Mouse (Mus musculus) cerebellum, postnatal 10 days (tissue): ENCODE measurements around the gene Htr1f.

Experiments used
- DNase-seq, 2 experiments: peaks; one replicate each; pipeline ENCODE4 v3.0.0; 2021; ENCODE audit warnings: mixed read lengths in 2 of 2

Gene Htr1f

DNA sequence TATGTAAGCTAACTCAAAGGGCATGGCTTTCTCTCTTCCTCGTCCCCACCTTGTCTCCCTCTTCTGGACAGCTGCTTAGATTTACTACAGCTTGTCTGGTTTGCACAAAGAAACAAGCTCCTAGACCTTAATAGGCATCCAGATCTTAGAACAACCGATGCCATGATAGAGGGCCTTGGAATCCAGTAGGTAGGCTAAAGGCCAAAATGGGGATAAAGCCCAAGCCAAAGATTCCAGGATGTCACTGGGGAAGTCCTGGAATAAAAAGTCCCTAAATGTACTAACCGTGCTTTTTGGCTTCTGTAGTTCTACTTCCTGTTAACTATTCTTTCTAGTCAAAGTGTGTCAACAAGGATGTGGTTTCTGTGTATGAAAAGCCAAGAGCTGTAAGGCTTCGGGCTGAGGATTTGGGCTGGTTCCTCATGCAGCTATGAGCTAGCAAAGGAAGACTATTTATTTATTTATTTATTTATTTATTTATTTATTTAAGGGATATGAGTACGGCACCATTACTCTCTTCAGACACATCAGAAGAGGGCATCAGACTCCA is 163.9 kb downstream of the Htr1f start:
- DNase-seq: no peak

DNA sequence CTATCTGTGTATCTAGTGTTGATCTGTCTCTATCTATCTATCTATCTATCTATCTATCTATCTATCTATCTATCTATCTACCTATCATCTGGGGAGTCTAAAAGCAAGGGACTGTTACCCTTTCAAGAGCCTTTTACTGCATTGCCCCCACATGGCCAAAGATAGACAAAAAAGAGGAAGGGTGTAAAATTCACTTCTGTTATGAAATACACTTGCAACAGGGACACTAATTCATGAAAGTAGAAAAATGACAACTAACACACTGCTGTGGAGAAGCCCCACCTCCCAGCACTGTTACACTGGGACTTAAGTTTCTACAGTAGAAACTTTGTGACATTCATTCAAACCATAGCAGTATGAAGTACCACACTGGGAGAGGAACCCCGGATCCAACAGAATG is 170.9 kb downstream of the Htr1f start:
- DNase-seq: no peak

DNA sequence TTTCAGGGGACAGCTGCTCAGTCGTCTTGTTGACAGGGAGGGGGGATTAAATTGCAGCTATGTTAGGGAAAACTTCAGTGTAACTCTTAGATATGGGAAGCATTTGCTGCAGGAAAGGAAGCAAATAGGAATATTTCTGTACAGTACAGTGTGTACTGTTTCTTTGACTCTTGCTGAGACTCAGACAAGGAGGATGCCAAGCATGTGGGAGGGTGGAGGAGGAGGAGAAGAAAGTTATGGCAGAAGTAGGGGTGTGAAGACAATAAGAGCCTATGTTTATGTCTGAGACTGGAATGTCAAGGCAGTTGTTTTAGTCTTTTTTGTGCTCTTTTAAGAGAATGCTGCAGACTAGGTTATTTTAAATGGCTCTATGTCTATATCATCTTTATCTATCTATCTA is 171.6 kb downstream of the Htr1f start:
- no peak for DNase-seq

DNA sequence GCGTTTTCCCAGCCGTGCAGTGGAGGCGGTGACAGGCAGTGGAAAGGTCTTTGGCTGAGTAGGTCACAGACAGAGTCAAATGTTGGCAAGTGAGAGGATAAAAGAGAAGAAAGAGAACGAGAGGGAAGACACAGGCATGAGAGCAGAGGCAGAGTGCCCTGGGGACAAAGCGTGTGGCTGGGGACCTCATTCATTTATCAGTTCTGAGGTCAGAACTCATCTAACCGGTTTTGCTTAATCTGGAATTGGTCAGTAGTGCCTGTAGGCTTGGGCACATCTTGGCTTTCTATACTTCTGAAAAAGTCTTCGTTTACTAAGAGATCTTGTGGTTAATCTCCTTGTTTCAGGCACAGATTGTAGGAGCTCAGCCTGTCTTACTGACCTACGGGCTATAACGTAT is 182.2 kb downstream of the Htr1f start:
- DNase-seq: no peak

DNA sequence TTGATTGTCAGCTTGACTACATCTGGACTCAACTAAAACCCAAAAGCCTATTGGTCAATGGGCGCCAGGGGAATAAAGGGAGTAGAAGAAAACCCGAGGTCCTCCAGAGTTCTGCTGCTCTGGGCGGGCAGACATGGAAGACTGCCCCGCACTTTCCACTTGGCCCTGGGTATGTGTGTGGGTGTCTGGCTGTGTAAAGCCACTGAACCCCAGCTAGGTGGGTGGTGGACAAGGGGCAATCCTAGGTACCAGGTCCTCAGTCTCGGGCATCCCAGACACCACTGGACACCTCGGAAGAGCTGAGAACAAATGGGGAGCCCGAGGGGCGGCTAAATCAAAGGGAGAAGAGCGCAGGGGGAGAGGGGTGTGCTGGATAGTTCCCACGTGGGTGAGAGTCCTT is 196.9 kb downstream of the Htr1f start:
- DNase-seq: no peak

DNA sequence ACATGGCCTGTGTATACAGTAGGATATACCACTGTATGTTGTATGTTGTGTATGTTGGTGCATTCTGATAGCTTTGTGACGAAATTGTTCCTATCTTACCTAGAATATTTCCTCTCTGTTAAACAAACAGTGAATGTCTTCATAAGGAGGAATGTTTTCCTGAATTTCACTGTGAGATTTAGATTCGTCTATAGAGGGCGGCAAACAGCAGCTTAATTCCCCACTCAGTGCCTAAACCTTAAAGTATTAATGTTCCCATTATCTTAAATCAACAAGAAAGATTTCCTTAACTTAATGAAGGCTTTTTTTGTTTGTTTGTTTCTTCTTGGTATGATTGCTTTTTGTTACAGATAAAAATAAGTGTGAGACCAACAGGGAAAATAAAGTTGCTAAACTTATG is 198.5 kb downstream of the Htr1f start:
- DNase-seq: peak; percentile 12 to 27

DNA sequence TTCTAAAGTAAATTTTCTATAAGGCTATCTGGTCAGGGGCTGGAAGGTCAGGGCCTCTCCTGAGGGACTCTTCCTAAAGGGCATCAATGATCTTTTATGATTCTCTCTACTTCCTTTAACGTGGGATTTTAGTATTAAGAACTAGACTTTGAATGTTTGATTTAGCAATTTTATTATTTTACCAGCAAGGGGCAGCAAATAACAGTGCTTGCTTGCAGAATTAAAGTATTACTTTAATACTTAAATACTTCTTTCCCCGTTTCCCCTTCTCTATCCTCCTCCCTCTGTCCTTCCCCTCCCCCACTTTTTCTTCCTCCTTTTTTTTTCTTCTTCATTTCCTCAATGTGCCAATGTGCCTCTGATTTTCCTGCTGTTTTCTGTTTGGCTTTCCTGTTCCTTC is 202.3 kb downstream of the Htr1f start:
- DNase-seq: no peak

DNA sequence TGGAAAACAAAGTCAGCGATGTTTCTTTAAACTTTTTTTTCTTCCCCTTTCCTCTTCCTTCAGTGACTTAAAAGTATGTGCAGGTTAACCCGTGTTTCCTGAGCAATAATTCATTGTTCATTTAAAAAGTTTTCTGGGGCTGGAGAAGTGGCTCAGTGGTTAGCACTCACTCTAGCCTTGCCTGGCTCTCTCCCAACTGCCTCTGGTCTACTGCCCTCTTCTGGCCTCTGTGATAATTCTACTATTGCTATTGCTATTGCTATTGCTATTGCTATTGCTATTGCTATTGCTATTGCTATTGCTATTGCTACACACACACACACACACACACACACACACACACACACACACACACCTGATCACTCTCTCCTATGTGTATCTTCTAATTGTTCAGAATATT is 206.6 kb downstream of the Htr1f start:
- DNase-seq: peak; percentile 15 to 22

DNA sequence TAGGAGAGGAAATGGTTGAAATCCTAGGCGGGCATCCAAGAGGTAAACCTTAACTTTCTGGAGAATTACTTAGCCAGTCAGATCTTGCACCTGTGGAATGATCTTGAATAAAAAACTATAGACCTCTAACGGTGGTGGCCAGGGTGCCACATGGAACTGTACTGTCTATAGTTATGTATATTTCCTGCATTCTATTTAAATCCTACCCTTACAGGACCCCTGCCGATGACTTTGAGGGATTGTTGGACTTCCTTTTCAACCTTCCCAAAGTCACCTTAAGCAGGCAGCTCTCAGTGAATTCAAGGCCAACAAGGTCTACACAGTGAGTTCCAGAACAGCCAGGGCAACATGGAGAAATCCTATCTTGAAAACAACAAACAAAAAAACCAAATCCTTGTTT is 216.2 kb downstream of the Htr1f start:
- no peak for DNase-seq

DNA sequence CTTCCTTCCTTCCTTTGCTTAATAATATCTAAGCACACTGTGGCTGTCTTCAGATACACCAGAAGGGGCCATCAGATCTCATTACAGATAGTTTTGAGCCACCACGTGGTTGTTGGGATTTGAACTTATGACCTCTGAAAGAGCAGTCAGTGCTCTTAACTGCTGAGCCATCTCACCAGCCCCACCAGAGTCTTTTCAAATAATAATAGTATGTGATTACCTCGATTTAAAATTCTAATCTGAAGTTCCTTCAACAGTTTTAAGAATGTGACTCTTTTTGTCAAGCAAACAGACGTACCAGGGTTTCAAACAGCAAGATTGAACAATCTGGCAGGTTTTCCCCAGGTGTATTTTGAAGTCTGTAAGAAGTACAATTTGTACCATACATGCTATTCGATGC is 220.1 kb downstream of the Htr1f start:
- DNase-seq: no peak

DNA sequence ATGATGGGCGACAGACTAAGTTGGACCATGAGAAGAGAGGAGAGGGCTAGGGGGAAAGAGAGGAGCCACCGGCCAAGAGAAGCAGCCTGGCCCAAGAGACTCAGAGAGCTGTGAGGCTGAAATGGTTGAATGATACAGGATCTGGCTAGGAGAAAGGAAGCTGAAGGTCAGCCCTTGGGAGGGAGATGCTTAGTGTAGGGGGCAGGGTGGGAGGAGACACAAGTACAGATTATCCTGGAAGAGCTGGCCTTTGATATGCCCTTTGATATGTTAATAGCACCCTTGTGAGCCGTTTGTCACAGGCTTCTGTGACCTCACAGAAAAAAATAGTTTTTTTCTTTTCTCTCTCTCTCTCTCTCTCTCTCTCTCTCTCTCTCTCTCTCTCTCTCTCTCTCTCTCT is 220.5 kb downstream of the Htr1f start:
- DNase-seq: no peak

DNA sequence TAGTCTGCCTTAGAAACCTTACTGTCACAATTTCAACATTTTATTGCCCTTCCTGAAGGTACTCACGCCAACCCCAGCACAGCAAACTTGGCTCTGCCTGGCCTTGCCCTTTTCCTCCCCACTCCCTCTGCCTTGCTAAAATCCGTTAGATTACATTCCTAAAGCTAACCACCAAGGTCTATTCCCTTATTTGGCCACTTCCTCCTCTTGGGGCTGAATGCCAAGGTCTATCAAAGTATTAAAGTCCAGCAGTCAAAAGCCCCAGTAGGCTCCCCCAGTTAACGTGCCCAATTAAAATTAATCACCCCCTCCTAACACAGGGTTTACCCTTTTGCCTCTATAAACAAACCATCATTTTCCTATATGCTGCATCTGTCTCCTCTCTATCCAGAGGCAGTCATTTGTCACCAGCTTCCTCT is 221.2 kb downstream of the Htr1f start:
- DNase-seq: no peak

DNA sequence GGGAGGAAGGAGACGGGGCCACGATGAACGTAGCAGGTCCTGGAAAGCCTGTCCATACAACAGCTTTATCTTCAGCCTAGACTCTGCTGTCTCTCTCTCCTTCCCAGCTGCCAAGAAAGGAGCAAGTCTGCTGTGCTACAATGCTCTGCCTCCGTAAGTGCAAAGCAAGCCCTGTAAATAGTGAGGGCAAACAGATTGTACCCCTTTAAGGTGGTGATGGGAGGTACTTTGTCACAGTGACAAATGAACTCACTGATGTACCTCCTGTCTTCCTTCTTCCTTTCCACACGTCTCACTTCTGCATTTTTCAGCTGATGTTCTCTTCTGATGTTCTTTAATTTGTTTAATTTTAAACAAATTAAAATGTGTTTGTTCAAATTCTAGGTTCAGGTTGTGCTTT is 221.8 kb downstream of the Htr1f start:
- DNase-seq: no peak

DNA sequence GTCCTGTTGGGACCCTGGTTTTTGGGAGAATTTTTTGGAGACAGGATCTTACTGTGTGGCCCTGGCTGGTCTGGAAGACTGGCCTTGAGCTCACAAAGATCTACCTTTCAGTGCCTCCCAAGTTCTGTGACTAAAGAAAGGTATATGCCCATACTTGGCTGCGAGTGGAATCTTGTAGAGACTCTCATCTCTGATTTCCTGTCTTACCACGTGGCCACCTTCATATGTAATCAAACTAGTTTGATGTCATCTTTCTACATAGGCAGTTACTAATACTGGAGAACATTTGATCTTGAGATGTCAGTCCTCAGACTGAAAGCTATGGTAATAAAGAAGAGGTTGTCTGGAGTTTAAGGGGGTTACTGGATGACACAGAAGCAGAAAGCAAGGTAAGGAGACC is 224.2 kb downstream of the Htr1f start:
- no peak for DNase-seq

DNA sequence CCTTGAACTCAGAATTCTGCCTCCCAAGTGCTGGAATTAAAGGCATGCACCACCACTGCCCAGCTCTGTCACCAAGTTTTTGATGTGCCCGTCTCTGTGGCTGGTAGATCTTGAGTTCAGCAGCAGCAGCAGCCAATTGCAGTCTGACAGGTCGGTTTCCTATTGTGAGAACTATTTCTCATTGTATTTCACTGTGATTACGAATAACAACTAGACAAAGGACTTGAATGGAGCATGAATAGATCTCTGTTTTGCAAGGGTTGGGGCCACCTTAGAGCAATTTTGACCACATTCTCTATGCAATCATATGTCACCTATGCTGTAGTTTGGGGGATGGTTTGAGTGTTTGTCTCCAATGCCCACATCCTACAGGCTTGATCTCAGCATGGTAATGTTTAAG is 224.7 kb downstream of the Htr1f start:
- DNase-seq: no peak

DNA sequence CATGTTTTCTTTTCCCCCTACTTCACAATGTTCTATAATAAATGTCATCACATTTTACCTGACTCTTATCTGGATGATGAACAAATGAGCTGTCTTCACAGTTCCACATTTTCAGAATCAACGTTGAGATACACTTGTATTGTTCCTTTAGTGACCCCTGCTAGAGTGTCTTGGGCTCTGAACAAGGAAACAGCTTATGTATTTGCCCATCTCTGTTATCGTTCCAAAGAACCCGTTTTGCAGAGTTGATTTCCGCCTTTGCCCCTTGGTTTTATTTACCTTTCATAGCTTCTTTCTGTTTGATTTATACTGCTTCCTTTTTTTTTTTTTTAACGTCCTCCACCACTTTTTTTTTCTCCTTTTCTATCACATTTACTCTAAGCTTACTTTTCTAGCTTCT is 225.9 kb downstream of the Htr1f start:
- no peak for DNase-seq

DNA sequence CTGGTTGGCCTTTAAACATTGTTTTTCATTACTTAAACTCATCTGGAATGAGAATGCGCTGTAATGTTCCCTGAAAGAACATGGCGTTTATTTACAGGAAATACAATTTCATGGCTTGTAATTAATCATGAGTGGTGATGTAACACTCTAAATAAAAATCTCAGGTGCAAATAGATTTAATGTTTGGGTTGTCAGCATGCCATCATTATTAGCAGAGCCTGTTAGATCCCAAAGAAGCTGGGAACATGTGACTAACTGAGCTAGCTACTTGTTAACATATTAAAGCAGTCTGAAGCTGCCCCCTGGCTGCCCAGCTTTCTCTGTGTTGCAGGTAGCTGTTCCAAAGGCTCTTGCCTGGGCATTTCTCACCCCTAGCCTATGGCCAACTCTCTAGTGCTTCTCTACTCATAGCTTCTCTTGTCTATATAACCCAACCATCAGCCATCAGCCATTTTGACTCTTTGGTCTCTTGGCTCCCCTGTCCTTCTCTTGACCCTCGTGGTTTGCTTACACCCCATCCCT is 227.0 kb downstream of the Htr1f start:
- DNase-seq: no peak

DNA sequence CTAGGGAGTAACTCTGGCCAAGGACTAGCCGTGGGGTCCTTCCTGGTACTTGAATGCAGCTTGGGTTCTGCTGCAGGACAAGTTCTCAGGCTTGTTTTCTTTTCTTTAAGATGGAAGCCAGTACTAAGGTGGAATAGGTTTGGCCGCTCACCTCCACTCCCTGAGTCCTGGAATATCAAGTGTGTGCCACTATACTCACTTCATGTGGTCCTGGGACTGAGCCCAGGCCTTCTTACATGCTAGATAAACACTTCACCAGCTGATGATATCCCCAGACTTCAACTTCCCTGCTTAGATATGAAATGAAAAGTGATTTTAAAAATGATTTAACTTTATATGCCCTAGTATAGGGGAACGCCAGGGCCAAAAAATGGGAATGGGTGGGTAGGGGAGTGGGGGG is 228.3 kb downstream of the Htr1f start:
- DNase-seq: no peak

DNA sequence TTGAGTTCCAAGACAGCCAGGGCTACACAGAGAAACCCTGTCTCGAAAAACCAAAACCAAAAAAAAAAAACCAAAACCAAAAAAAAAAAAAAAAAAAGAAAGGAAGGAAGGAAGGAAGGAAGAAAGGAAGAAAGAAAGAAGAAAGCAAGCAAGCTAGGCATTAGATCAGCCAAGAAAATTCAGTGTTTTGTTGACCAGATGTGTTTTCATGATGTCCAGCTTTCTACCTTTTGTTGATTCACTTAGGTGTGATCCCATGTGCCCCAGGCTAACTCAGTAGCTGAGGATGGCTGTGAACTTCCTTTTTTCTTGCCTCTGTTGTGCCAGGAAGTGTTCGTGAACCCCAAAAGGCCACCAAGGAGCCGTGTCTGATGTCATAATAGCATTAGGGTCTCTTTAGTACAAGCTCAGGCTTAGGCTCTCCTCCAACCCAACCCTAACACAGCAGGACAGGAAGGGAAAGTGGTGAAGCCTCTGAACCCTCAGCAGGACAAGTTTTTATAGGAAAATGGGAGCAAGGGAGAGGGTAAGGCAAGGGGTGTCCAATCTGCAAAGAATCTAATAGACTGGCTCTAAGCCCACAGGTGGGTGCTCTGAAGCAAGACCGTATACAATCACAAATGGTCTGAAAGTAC is 228.9 kb downstream of the Htr1f start:
- no peak for DNase-seq

DNA sequence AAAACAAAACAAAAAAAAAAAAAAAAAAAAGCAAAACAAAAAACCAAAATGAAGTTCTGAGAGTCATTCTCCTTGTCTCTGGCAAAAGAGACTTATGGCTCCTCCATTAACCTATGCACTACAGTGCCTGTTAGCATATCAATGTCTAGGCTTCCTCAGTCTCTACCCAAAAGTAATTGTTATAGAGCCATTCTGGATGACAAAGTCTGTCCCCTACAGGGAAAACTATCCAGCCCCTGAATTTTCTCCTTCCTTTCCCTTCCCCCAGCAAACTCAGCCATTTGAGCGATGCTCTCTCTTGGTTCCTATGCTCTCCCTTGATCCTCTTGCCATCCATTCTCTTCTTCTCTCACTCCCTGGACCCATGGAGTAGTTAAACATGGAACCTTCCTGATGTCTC is 229.8 kb downstream of the Htr1f start:
- no peak for DNase-seq

DNA sequence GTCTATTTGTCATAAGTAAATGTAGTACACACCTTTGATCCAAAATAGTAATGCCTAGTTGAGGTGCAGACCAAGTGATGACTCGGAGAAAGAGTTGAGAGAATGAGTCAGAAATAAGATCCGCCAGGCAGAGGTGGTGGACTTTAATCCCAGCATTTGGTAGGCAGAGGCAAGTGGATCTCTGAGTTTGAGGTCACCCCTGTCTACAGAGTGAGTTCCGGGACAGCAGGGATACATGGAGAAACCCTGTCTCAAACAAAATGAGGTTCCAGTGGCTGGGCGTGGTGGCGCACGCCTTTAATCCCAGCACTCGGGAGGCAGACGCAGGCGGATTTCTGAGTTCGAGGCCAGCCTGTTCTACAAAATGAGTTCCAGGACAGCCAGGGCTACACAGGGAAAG is 230.3 kb downstream of the Htr1f start:
- DNase-seq: no peak
